In the genomic region with DNA sequence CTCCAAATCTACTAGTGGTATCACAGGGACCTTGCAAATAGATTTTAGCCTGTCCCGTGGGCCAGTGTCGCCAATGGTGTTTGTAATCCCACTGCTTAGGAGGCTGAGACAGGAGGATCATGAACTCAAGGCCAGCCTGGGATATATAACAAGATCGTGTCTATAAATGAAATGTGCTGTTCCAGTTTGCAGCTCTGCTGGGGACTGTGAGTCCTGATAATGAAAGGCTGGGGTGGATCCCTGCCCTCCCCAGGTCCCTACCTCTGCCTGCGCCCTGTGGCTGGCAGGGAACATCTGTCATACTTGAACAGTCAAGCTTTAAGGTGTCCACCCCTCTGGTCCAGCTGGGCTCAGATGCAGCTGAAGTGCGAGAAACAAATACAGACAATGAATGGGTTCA, we compare ENCODE assay signal across 31 mouse cellular contexts. TPM values are rescaled to one million over a fixed set of nuclear protein-coding genes. Genes with fewer than 3 reads are reported as not detected.
DNase-seq lines count a peak whose midpoint lies in the region; ATAC-seq and TF ChIP-seq lines count a peak whose summit lies in the region.
"Had no signal": no experiment of that assay in that cellular context is flagged by ENCODE, and none has a peak within 500 bp of the region (broad histone marks: within the 10 kb centered on the region; RNA-seq: fewer than 3 reads in every experiment).

No protein-coding gene starts in this region.

- ATAC-seq in intestine, postnatal 0 days: no peak
- no peak for ATAC-seq in intestine, embryonic 15.5 days
- no peak for ATAC-seq in liver, embryonic 15.5 days (ENCODE audit: insufficient read depth)
- no peak for ATAC-seq in liver, embryonic 12.5 days
- ATAC-seq in hindbrain, postnatal 0 days: no peak
- ATAC-seq: forebrain, postnatal 0 days; intestine, embryonic 16.5 days had no signal

- no peak overlapping the region for H3K4me3 ChIP-seq in intestine, postnatal 0 days (ENCODE audit: low read depth, low read length)
- no peak overlapping the region for H3K4me3 ChIP-seq in intestine, embryonic 15.5 days (replicated peaks)
- no peak overlapping the region for H3K4me3 ChIP-seq in liver, embryonic 15.5 days (replicated peaks)
- H3K4me3 ChIP-seq in liver, embryonic 12.5 days: no peak overlapping the region
- H3K4me3 ChIP-seq in hindbrain, postnatal 0 days (ENCODE audit: low read length): no peak overlapping the region
- H3K4me3 ChIP-seq: embryonic facial prominence, embryonic 12.5 days; heart, embryonic 12.5 days; hindbrain, embryonic 13.5 days; limb, embryonic 12.5 days had no signal

- no peak for TF ChIP-seq CTCF in intestine, postnatal 0 days (IDR thresholded peaks at IDR 0.05; ENCODE audit: low read depth)
- TF ChIP-seq CTCF in hindbrain, postnatal 0 days (IDR thresholded peaks at IDR 0.05; ENCODE audit: low read depth): no peak

- 0 out of 2 replicates have a peak overlapping the region, but pooled peaks have one; percentile 69 for H3K27ac ChIP-seq in intestine, postnatal 0 days (ENCODE audit: low read depth, low read length)
- no peak overlapping the region for H3K27ac ChIP-seq in intestine, embryonic 15.5 days
- H3K27ac ChIP-seq in liver, embryonic 15.5 days (replicated peaks): peak overlapping the region; percentile 66; the same call in 1 of the 2 replicates
- H3K27ac ChIP-seq in liver, embryonic 12.5 days: no peak overlapping the region
- H3K27ac ChIP-seq in hindbrain, postnatal 0 days: no peak overlapping the region
- H3K27ac ChIP-seq: embryonic facial prominence, embryonic 12.5 days; hindbrain, embryonic 13.5 days; limb, embryonic 12.5 days had no signal

- DNase-seq in thymus, postnatal 4 days: peak; percentile 26
- DNase-seq in thymus, postnatal 25 days: no peak
- no peak for DNase-seq in hindbrain, postnatal 0 days (ENCODE audit: low spot score)
- DNase-seq: cerebellum, adult 2 months; cerebellum, postnatal 25 days; forebrain, postnatal 0 days; lung, postnatal 10 days; midbrain, embryonic 14.5 days; thymus, postnatal 14 days had no signal

- H3K4me2 ChIP-seq in intestine, postnatal 0 days (replicated peaks; ENCODE audit: low read depth): no peak overlapping the region
- H3K4me2 ChIP-seq in intestine, embryonic 15.5 days (replicated peaks): no peak overlapping the region
- no peak overlapping the region for H3K4me2 ChIP-seq in liver, embryonic 15.5 days
- H3K4me2 ChIP-seq in liver, embryonic 12.5 days: no peak overlapping the region
- H3K4me2 ChIP-seq in hindbrain, postnatal 0 days (ENCODE audit: low read depth, low read length): no peak overlapping the region
- H3K4me2 ChIP-seq: embryonic facial prominence, embryonic 12.5 days; heart, embryonic 12.5 days; hindbrain, embryonic 13.5 days; limb, embryonic 12.5 days had no signal

- H3K4me1 ChIP-seq in intestine, postnatal 0 days (replicated peaks; ENCODE audit: control insufficient read depth, insufficient read depth, low read length): peaks cover 29% of the 10 kb centered on the region; the same call in 1 of the 2 replicates
- peaks cover 55% of the 10 kb centered on the region for H3K4me1 ChIP-seq in intestine, embryonic 15.5 days (replicated peaks)
- H3K4me1 ChIP-seq in liver, embryonic 15.5 days (replicated peaks): peaks cover 56% of the 10 kb centered on the region
- peaks cover 53% of the 10 kb centered on the region for H3K4me1 ChIP-seq in liver, embryonic 12.5 days
- peaks cover 17% of the 10 kb centered on the region; the same call in 1 of the 2 replicates for H3K4me1 ChIP-seq in hindbrain, postnatal 0 days (ENCODE audit: insufficient read depth, low read length)

- 79% methylated on average over 5 of the region's 5 CpGs for WGBS in intestine, postnatal 0 days
- WGBS in intestine, embryonic 15.5 days: 72% methylated on average over 5 of the region's 5 CpGs
- 50% methylated on average over 5 of the region's 5 CpGs for WGBS in liver, embryonic 15.5 days (ENCODE audit: insufficient replicate concordance)
- WGBS in liver, embryonic 12.5 days (ENCODE audit: insufficient replicate concordance): 48% methylated on average over 5 of the region's 5 CpGs
- 60% methylated on average over 5 of the region's 5 CpGs for WGBS in hindbrain, postnatal 0 days

- no peaks in the 10 kb centered on the region for H3K9me3 ChIP-seq in intestine, postnatal 0 days (ENCODE audit: control insufficient read depth)
- H3K9me3 ChIP-seq in intestine, embryonic 15.5 days: no peaks in the 10 kb centered on the region
- H3K9me3 ChIP-seq in liver, embryonic 15.5 days (replicated peaks): no peaks in the 10 kb centered on the region
- no peaks in the 10 kb centered on the region for H3K9me3 ChIP-seq in liver, embryonic 12.5 days (replicated peaks)
- H3K9me3 ChIP-seq in hindbrain, postnatal 0 days (ENCODE audit: low read length): no peaks in the 10 kb centered on the region
- H3K9me3 ChIP-seq: embryonic facial prominence, embryonic 12.5 days; heart, embryonic 12.5 days; hindbrain, embryonic 13.5 days; limb, embryonic 12.5 days had no signal

- no peaks in the 10 kb centered on the region for H3K36me3 ChIP-seq in intestine, postnatal 0 days (ENCODE audit: control insufficient read depth, insufficient read depth)
- no peaks in the 10 kb centered on the region for H3K36me3 ChIP-seq in intestine, embryonic 15.5 days
- no peaks in the 10 kb centered on the region for H3K36me3 ChIP-seq in liver, embryonic 15.5 days (replicated peaks)
- H3K36me3 ChIP-seq in liver, embryonic 12.5 days: no peaks in the 10 kb centered on the region
- H3K36me3 ChIP-seq in hindbrain, postnatal 0 days (ENCODE audit: insufficient read depth, low read length): no peaks in the 10 kb centered on the region
- H3K36me3 ChIP-seq: embryonic facial prominence, embryonic 12.5 days; heart, embryonic 12.5 days; hindbrain, embryonic 13.5 days; limb, embryonic 12.5 days had no signal

- no peaks in the 10 kb centered on the region for H3K27me3 ChIP-seq in intestine, postnatal 0 days (replicated peaks; ENCODE audit: control insufficient read depth, insufficient read depth, low read length)
- H3K27me3 ChIP-seq in intestine, embryonic 15.5 days (replicated peaks): no peaks in the 10 kb centered on the region
- H3K27me3 ChIP-seq in liver, embryonic 15.5 days: peaks cover 49% of the 10 kb centered on the region
- peaks cover 81% of the 10 kb centered on the region for H3K27me3 ChIP-seq in liver, embryonic 12.5 days (replicated peaks)
- no peaks in the 10 kb centered on the region for H3K27me3 ChIP-seq in hindbrain, postnatal 0 days (ENCODE audit: insufficient read depth, low read length)

- no peak overlapping the region for H3K9ac ChIP-seq in intestine, postnatal 0 days (ENCODE audit: low read depth, low read length)
- no peak overlapping the region for H3K9ac ChIP-seq in intestine, embryonic 15.5 days
- no peak overlapping the region for H3K9ac ChIP-seq in liver, embryonic 15.5 days
- H3K9ac ChIP-seq in liver, embryonic 12.5 days: no peak overlapping the region
- H3K9ac ChIP-seq in hindbrain, postnatal 0 days (replicated peaks; ENCODE audit: low read length): no peak overlapping the region
- H3K9ac ChIP-seq: embryonic facial prominence, embryonic 12.5 days; forebrain, postnatal 0 days; heart, embryonic 12.5 days; hindbrain, embryonic 13.5 days; limb, embryonic 12.5 days had no signal

RNA-seq across cellular contexts. Expression of a gene that starts 2.8 kb away (rescaled TPM):
- 9.7 and 10.1 TPM in 2 replicates for polyA plus RNA-seq in intestine, postnatal 0 days (2015; fragmentation: Nextera tagmentation; extraction: Ambion mirVana)
- polyA plus RNA-seq in intestine, embryonic 15.5 days (2015; fragmentation: Nextera tagmentation; extraction: Ambion mirVana): 25.9 and 26.6 TPM in 2 replicates
- 15.0 and 17.5 TPM in 2 replicates for polyA plus RNA-seq in liver, embryonic 15.5 days (2015; fragmentation: Nextera tagmentation; extraction: Ambion mirVana)
- 16.6 and 17.0 TPM in 2 replicates for polyA plus RNA-seq in liver, embryonic 12.5 days (2016; fragmentation: Nextera tagmentation; extraction: Ambion mirVana)
- total RNA-seq in hindbrain, postnatal 0 days (2014; rRNA removed): 27.5 and 31.3 TPM in 2 replicates
- polyA plus RNA-seq in hindbrain, postnatal 0 days (2015; fragmentation: Nextera tagmentation; extraction: Ambion mirVana): 18.5 and 20.0 TPM in 2 replicates

RNA-seq across cellular contexts. Expression of a gene that starts 16.1 kb away (rescaled TPM):
- polyA plus RNA-seq in intestine, postnatal 0 days (2015; fragmentation: Nextera tagmentation; extraction: Ambion mirVana): not detected in 2 replicates
- not detected in 2 replicates for polyA plus RNA-seq in intestine, embryonic 15.5 days (2015; fragmentation: Nextera tagmentation; extraction: Ambion mirVana)
- polyA plus RNA-seq in liver, embryonic 15.5 days (2015; fragmentation: Nextera tagmentation; extraction: Ambion mirVana): not detected in 2 replicates
- polyA plus RNA-seq in liver, embryonic 12.5 days (2016; fragmentation: Nextera tagmentation; extraction: Ambion mirVana): not detected in 2 replicates
- total RNA-seq in hindbrain, postnatal 0 days (2014; rRNA removed): not detected in 2 replicates
- polyA plus RNA-seq in hindbrain, postnatal 0 days (2015; fragmentation: Nextera tagmentation; extraction: Ambion mirVana): not detected in 2 replicates
- total RNA-seq: adrenal gland, adult 2 months; forebrain, postnatal 0 days; gastrocnemius, postnatal 36 days; heart, postnatal 14 days; layer of hippocampus, postnatal 14 days; left cerebral cortex, postnatal 14 days; megakaryocyte, adult 5-6 weeks; MEL had no signal
- polyA plus RNA-seq: adrenal gland, adult 2 months; C2C12; cerebellum, adult 2 months; embryonic facial prominence, embryonic 12.5 days; forebrain, embryonic 11.5 days; forebrain, postnatal 0 days; heart, embryonic 12.5 days; hindbrain, embryonic 13.5 days; intestine, embryonic 16.5 days; kidney, postnatal 0 days; limb, embryonic 12.5 days; liver, embryonic 16.5 days; midbrain, embryonic 14.5 days; neural tube, embryonic 11.5 days; small intestine, adult 2 months had no signal

RNA-seq across cellular contexts. Expression of a gene that starts 34.7 kb away (rescaled TPM):
- polyA plus RNA-seq in intestine, postnatal 0 days (2015; fragmentation: Nextera tagmentation; extraction: Ambion mirVana): not detected in 2 replicates
- polyA plus RNA-seq in intestine, embryonic 15.5 days (2015; fragmentation: Nextera tagmentation; extraction: Ambion mirVana): not detected in 2 replicates
- not detected in 2 replicates for polyA plus RNA-seq in liver, embryonic 15.5 days (2015; fragmentation: Nextera tagmentation; extraction: Ambion mirVana)
- polyA plus RNA-seq in liver, embryonic 12.5 days (2016; fragmentation: Nextera tagmentation; extraction: Ambion mirVana): not detected in 2 replicates
- total RNA-seq in hindbrain, postnatal 0 days (2014; rRNA removed): not detected in 2 replicates
- not detected in 2 replicates for polyA plus RNA-seq in hindbrain, postnatal 0 days (2015; fragmentation: Nextera tagmentation; extraction: Ambion mirVana)
- total RNA-seq: adrenal gland, adult 2 months; forebrain, postnatal 0 days; gastrocnemius, postnatal 36 days; heart, postnatal 14 days; layer of hippocampus, postnatal 14 days; left cerebral cortex, postnatal 14 days; megakaryocyte, adult 5-6 weeks; MEL had no signal
- polyA plus RNA-seq: adrenal gland, adult 2 months; C2C12; cerebellum, adult 2 months; embryonic facial prominence, embryonic 12.5 days; forebrain, embryonic 11.5 days; forebrain, postnatal 0 days; heart, embryonic 12.5 days; hindbrain, embryonic 13.5 days; intestine, embryonic 16.5 days; kidney, postnatal 0 days; limb, embryonic 12.5 days; liver, embryonic 16.5 days; midbrain, embryonic 14.5 days; neural tube, embryonic 11.5 days; small intestine, adult 2 months had no signal

RNA-seq across cellular contexts. Expression of a gene that starts 46.0 kb away (rescaled TPM):
- polyA plus RNA-seq in intestine, postnatal 0 days (2015; fragmentation: Nextera tagmentation; extraction: Ambion mirVana): 104 and 125 TPM in 2 replicates
- polyA plus RNA-seq in intestine, embryonic 15.5 days (2015; fragmentation: Nextera tagmentation; extraction: Ambion mirVana): 958 and 2,971 TPM in 2 replicates
- polyA plus RNA-seq in liver, embryonic 15.5 days (2015; fragmentation: Nextera tagmentation; extraction: Ambion mirVana): 4.2 and 30.4 TPM in 2 replicates
- 2.3 and 3.6 TPM in 2 replicates for polyA plus RNA-seq in liver, embryonic 12.5 days (2016; fragmentation: Nextera tagmentation; extraction: Ambion mirVana)
- total RNA-seq in hindbrain, postnatal 0 days (2014; rRNA removed): not detected in 2 replicates
- polyA plus RNA-seq in hindbrain, postnatal 0 days (2015; fragmentation: Nextera tagmentation; extraction: Ambion mirVana): not detected in 2 replicates
- total RNA-seq: adrenal gland, adult 2 months; forebrain, postnatal 0 days; gastrocnemius, postnatal 36 days; heart, postnatal 14 days; layer of hippocampus, postnatal 14 days; left cerebral cortex, postnatal 14 days; megakaryocyte, adult 5-6 weeks; MEL had no signal
- polyA plus RNA-seq: C2C12; embryonic facial prominence, embryonic 12.5 days; forebrain, embryonic 11.5 days; forebrain, postnatal 0 days; hindbrain, embryonic 13.5 days; kidney, postnatal 0 days; limb, embryonic 12.5 days; midbrain, embryonic 14.5 days; neural tube, embryonic 11.5 days had no signal

Comparison
In these comparisons a context has a peak if more than half of its experiments do, and no peak if none do; other contexts are left out.
1. H3K27ac ChIP-seq: peak in intestine, postnatal 0 days (single experiment) and liver, embryonic 15.5 days (single experiment); none in intestine, embryonic 15.5 days (single experiment), liver, embryonic 12.5 days (single experiment) and hindbrain, postnatal 0 days (single experiment).